Mouse (Mus musculus): ENCODE measurements around the gene Kctd4.

Kctd4 gene

GRCm38 (mm10) chr14:75990936-75991335, 36.1 kb downstream of the Kctd4 start:
- in situ Hi-C loops (cut with MboI, MseI), result no loop called here

- in situ Hi-C loops (cut with MboI, MseI), result no loop called here
These were observed 37.6 kb downstream of the Kctd4 start for GRCm38 (mm10) chr14:75992371-75992770.

DNA sequence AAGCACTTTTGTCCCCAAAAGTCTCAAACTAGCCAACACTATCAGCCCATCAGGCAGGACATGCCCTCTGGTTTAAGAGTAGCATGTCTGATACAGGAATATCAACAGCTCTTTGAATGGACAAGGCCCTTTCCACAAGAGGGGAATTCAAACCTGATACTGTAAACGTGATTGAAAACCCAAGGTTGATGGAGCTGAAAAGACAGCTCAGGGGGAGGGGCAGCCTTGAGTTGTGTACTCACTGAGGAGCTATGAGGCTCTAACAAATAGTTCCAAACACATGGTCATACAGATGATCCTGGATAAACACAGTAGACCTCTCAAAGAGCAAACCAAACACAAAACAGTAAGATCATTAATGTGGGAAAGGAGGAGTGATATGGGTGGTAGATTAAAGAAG, 43.3 kb downstream of the Kctd4 start:
- in situ Hi-C loops (cut with MboI, MseI), result no loop called here

DNA sequence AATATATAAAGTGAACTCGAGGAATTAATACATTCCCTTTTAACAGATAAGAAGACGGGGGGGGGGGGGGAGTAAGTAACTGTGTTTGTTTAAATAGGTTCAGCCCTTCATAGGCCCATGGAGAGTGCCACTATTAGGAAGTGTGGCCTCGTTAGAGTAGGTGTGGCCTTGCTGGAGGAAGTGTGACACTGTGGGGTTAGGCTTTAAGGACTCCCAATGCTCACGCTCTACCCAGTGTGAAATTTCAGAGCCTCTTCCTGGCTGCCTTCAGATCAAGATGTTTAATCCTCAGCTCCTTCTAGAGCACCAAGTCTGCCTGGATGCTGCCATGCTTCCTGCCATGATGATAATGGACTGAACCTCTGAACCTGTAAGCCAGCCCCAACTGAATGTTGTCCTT, 47.0 kb downstream of the Kctd4 start:
- in situ Hi-C loops (cut with MboI, MseI), result loop anchor here (10.0 kb wide), 2 partner anchors 137 to 717 kb away; partner anchors contain the start of gene Zc3h13

GRCm38 (mm10) chr14:76005011-76005410, 50.2 kb downstream of the Kctd4 start:
- in situ Hi-C loops (cut with MboI, MseI), result loop anchor here (10.0 kb wide), 2 partner anchors 140 to 720 kb away; partner anchors contain the start of gene Zc3h13

DNA sequence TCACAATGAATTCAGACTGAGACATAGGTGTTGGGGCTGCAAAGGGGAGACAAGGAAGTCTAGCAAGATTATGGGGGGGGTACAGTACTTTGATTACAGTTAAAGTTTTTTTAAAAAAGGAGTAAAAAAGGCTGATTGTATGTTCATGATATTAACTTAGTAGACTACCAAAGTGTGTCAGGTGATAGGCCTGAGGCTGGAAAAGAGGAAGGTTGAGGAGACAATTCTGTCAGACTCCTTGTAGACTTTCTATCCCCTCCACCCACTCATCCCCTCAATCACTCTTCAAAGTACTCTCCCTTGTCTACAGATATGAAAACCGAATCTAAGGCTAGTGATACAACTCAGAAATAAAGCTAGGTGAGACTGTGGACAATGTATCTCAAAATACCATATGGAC, 53.4 kb downstream of the Kctd4 start:
- in situ Hi-C loops (cut with MboI, MseI), result loop anchor here (10.0 kb wide), 2 partner anchors 143 to 723 kb away; partner anchors contain the start of gene Zc3h13

DNA sequence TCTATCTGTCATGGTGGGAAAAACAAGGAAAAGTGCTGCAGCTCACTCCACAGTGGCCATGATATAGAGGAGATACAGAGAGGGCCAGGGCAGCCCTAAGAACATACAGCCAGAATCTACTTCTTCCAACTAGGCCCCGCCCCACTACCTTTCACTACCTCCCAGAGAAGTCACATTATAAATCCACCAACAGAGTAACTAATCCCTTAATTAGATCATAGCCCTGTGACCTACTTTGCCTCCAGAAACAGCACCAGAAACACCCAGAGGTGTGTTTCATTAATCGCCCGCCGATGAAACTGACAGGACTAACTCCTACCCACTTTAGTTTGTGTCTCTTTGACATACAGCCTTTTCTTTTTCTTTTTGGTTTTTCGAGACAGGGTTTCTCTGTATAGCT, 54.4 kb downstream of the Kctd4 start:
- in situ Hi-C loops (cut with MboI, MseI), result loop anchor here (10.0 kb wide), 2 partner anchors 144 to 724 kb away; partner anchors contain the start of gene Zc3h13

DNA sequence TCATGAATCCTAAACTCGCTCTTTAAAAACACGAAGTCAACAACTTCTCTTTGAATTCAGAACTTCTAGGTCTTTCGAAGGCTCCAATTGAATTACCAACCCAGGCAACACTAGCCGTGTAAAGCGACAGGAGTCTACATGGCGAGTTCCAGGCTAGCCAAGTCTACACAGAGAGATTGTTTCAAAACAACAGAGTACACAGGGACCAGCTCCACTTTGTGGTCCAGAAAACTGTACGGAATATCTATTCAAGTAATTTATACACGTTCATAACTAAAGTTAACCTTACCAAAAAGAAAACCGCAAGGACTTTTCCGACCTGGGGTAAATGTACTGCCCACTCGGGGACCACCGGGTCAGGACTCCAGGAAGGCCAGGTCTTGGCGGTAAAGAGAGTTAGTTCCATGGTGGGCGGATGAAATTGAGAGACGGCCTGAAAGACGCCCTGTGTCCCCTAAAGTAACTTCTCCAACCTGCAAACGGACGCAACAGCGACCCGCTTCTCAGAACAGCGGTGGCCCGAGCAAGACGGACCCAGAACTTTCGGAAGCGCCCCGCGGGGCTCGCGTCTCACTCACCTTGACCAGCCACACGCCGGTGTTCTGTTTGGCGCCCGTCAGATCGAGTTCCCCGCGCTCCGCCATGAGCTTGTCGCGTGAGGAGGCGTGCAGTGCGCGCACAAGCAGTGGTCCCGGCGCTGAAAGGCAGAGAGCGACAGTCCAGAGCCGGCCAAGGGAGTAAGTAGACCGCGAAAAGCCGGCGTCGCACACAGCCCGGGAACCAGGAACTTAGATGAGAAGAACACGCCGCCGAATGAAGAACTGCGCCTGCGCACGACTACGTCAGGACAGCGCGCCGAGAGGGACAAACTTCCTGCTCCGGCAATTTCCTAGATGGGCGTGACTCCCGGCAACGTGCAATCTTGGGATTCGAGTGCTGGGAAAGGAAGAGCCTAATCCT, 55.6 kb downstream of the Kctd4 start, which contains the start of gene Gtf2f2:
Gtf2f2 (minus strand) TSS at position 764 of the 960 bp plus-strand sequence.
- in situ Hi-C loops (cut with MboI, MseI), result no loop called here

DNA sequence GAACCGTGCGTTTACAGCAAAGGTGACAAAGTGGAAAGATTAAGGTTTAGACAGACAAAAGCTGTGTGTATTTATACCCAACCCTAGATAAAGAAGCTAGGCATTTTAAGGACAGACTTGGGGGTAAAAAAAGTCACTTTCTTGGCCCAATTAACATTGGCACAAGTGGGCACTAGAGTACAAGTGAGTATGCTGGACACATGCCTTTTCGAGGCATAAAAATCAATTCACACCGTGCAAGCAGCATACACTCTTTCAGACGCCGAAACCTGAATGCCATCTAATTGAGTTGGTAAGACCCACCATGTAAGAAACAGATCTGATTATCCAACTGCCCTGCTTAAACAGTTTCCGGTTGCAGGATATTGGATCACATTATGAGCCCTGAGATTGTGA, 56.3 kb downstream of the Kctd4 start:
- in situ Hi-C loops (cut with MboI, MseI), result no loop called here

- in situ Hi-C loops (cut with MboI, MseI), result no loop called here
These were observed 59.5 kb downstream of the Kctd4 start for GRCm38 (mm10) chr14:76014331-76014730.
